In genomic region chr11:95334448-95335060, GRCm38 (mm10) we compare ENCODE assay signal across 24 mouse cellular contexts. TPM values are rescaled to one million over a fixed set of nuclear protein-coding genes. Genes with fewer than 3 reads are reported as not detected.
DNase-seq lines count a peak whose midpoint lies in the region; ATAC-seq and TF ChIP-seq lines count a peak whose summit lies in the region.
"Had no signal": no experiment of that assay in that cellular context is flagged by ENCODE, and none has a peak within 500 bp of the region (broad histone marks: within the 10 kb centered on the region; RNA-seq: fewer than 3 reads in every experiment).

No protein-coding gene starts in this region.

- H3K27ac ChIP-seq in lung, postnatal 0 days (ENCODE audit: low read length), result no peak overlapping the region
- peak overlapping the region; percentile 92 for H3K27ac ChIP-seq in liver, embryonic 13.5 days
- H3K27ac ChIP-seq in gastrocnemius, adult 2 months, result no peak overlapping the region
- H3K27ac ChIP-seq: forebrain, embryonic 10.5 days; hindbrain, embryonic 13.5 days; kidney, postnatal 0 days; midbrain, embryonic 12.5 days had no signal

- no peaks in the 10 kb centered on the region for H3K27me3 ChIP-seq in lung, postnatal 0 days (replicated peaks; ENCODE audit: insufficient read depth, low read length)
- H3K27me3 ChIP-seq in liver, embryonic 13.5 days, result no peaks in the 10 kb centered on the region

- peak; percentile 50 for TF ChIP-seq CTCF in lung, postnatal 0 days (IDR thresholded peaks at IDR 0.05)
- TF ChIP-seq CTCF in lung, adult 2 months (IDR thresholded peaks at IDR 0.05; ENCODE audit: insufficient read depth, low read length), result no peak
- TF ChIP-seq CTCF in gastrocnemius, adult 2 months (IDR thresholded peaks at IDR 0.05), result no peak

- intact Hi-C loops in gastrocnemius, adult 2 months (cut with DNase I), result loop anchor here (5.0 kb wide), 1 partner anchor 48 kb away; the partner anchor contains the start of gene Slc35b1

- peak; percentile 32 for ATAC-seq in lung, postnatal 0 days
- ATAC-seq in liver, embryonic 13.5 days (ENCODE audit: low read depth), result no peak
- ATAC-seq in megakaryocyte progenitor cell, adult 5-6 weeks (replicated peaks; ENCODE audit: poor library complexity), result 0 out of 2 replicates have a peak, but pooled peaks have one; percentile 2
- ATAC-seq: forebrain, embryonic 16.5 days; intestine, embryonic 16.5 days had no signal

- no peak overlapping the region for H3K4me3 ChIP-seq in lung, postnatal 0 days (ENCODE audit: low read depth, low read length)
- H3K4me3 ChIP-seq in lung, adult 2 months (replicated peaks; ENCODE audit: extremely low read depth, low read depth, low read length), result no peak overlapping the region
- no peak overlapping the region for H3K4me3 ChIP-seq in liver, embryonic 13.5 days (replicated peaks)
- no peak overlapping the region for H3K4me3 ChIP-seq in gastrocnemius, adult 2 months
- H3K4me3 ChIP-seq: forebrain, embryonic 10.5 days; hindbrain, embryonic 13.5 days; midbrain, embryonic 12.5 days had no signal

- DNase-seq in lung, postnatal 0 days (ENCODE audit: low spot score), result peak; percentile 90
- DNase-seq in lung, adult 2 months, result no peak
- peak; percentile 52 for DNase-seq in adipocyte (ENCODE audit: low spot score)
- DNase-seq in liver, embryonic 13.5 days, result no peak
- DNase-seq in gastrocnemius, adult 2 months, result no peak
- no peak for DNase-seq in thymus, postnatal 36 days
- no peak for DNase-seq in layer of hippocampus, postnatal 10 days (ENCODE audit: low spot score in 2 of 2)
- DNase-seq: adrenal gland, postnatal 10 days; B cell, adult 2 months; cerebellum, adult 11-12 months; cerebellum, adult 9-11 months; gastrocnemius, postnatal 10 days; heart, postnatal 4 days; kidney, adult 8-10 months; kidney, postnatal 4 days; lung, postnatal 14 days had no signal

- TF ChIP-seq EP300 in lung, postnatal 0 days (IDR thresholded peaks at IDR 0.05), result no peak

- WGBS in lung, postnatal 0 days, result 23% methylated on average over 5 of the region's 5 CpGs
- WGBS in lung, adult 2 months, result 35% methylated on average over 5 of the region's 5 CpGs
- 29% methylated on average over 5 of the region's 5 CpGs for WGBS in liver, embryonic 13.5 days (ENCODE audit: insufficient replicate concordance)

- H3K36me3 ChIP-seq in lung, postnatal 0 days (ENCODE audit: insufficient read depth, low read length), result no peaks in the 10 kb centered on the region
- no peaks in the 10 kb centered on the region for H3K36me3 ChIP-seq in liver, embryonic 13.5 days
- H3K36me3 ChIP-seq: forebrain, embryonic 10.5 days; hindbrain, embryonic 13.5 days; midbrain, embryonic 12.5 days had no signal

- H3K9me3 ChIP-seq in lung, postnatal 0 days (ENCODE audit: low read length), result no peaks in the 10 kb centered on the region
- no peaks in the 10 kb centered on the region for H3K9me3 ChIP-seq in liver, embryonic 13.5 days (replicated peaks)
- H3K9me3 ChIP-seq: forebrain, embryonic 10.5 days; hindbrain, embryonic 13.5 days; midbrain, embryonic 12.5 days had no signal

- H3K4me1 ChIP-seq in lung, postnatal 0 days (ENCODE audit: insufficient read depth, low read depth, low read length), result peaks cover 12% of the 10 kb centered on the region
- H3K4me1 ChIP-seq in lung, adult 2 months (ENCODE audit: control insufficient read depth, insufficient read depth, low read length), result peaks cover 7% of the 10 kb centered on the region
- peaks cover 74% of the 10 kb centered on the region for H3K4me1 ChIP-seq in liver, embryonic 13.5 days (replicated peaks)

- H3K4me2 ChIP-seq in lung, postnatal 0 days (replicated peaks; ENCODE audit: low read depth, low read length), result no peak overlapping the region
- H3K4me2 ChIP-seq in liver, embryonic 13.5 days, result peak overlapping the region; percentile 48
- H3K4me2 ChIP-seq: heart, embryonic 11.5 days; hindbrain, embryonic 13.5 days; midbrain, embryonic 12.5 days had no signal

- H3K9ac ChIP-seq in lung, postnatal 0 days (replicated peaks; ENCODE audit: low read depth), result no peak overlapping the region
- H3K9ac ChIP-seq in liver, embryonic 13.5 days, result peak overlapping the region; percentile 64
- H3K9ac ChIP-seq: hindbrain, embryonic 13.5 days; midbrain, embryonic 12.5 days had no signal

- TF ChIP-seq POLR2A in lung, adult 2 months (IDR thresholded peaks at IDR 0.05; ENCODE audit: borderline replicate concordance, extremely low read depth, low read depth, low read length), result no peak

RNA-seq across cellular contexts. Expression of gene Fam117a, which starts 2.3 kb away (rescaled TPM):
- 20.4 and 21.6 TPM in 2 replicates for polyA plus RNA-seq in lung, postnatal 0 days (2015; fragmentation: Nextera tagmentation; extraction: Ambion mirVana)
- polyA plus RNA-seq in lung, adult 2 months (2012; rRNA removed), result 55.8 and 59.8 TPM in 2 replicates
- polyA plus RNA-seq in liver, embryonic 13.5 days (2015; fragmentation: Nextera tagmentation; extraction: Ambion mirVana), result 58.0 and 64.5 TPM in 2 replicates
- 90.4 and 98.3 TPM in 2 replicates for total RNA-seq in megakaryocyte progenitor cell, adult 5-6 weeks (2015)
- 89.6 and 91.8 TPM in 2 replicates for total RNA-seq in megakaryocyte progenitor cell, adult 5-6 weeks (2017)
- 1 to 10 TPM; 1.5 to 2.1 TPM for total RNA-seq in gastrocnemius, adult 2 months (2021)
- total RNA-seq in layer of hippocampus, postnatal 10 days (2021), result 1 to 10 TPM; 5.8 to 6.5 TPM

RNA-seq across cellular contexts. Expression of gene Kat7, which starts 24.5 kb away (rescaled TPM):
- polyA plus RNA-seq in lung, postnatal 0 days (2015; fragmentation: Nextera tagmentation; extraction: Ambion mirVana), result 30.7 and 33.5 TPM in 2 replicates
- polyA plus RNA-seq in lung, adult 2 months (2012; rRNA removed), result 21.5 and 37.2 TPM in 2 replicates
- polyA plus RNA-seq in liver, embryonic 13.5 days (2015; fragmentation: Nextera tagmentation; extraction: Ambion mirVana), result 33.4 and 39.7 TPM in 2 replicates
- 99.1 and 111 TPM in 2 replicates for total RNA-seq in megakaryocyte progenitor cell, adult 5-6 weeks (2015)
- 70.8 and 73.3 TPM in 2 replicates for total RNA-seq in megakaryocyte progenitor cell, adult 5-6 weeks (2017)
- 10 to 100 TPM; 21.5 to 23.9 TPM for total RNA-seq in gastrocnemius, adult 2 months (2021)
- total RNA-seq in layer of hippocampus, postnatal 10 days (2021), result 10 to 100 TPM; 59.2 to 63.1 TPM

RNA-seq across cellular contexts. Expression of gene Slc35b1, which starts 49.9 kb away (rescaled TPM):
- 87.3 and 96.8 TPM in 2 replicates for polyA plus RNA-seq in lung, postnatal 0 days (2015; fragmentation: Nextera tagmentation; extraction: Ambion mirVana)
- 60.6 and 80.9 TPM in 2 replicates for polyA plus RNA-seq in lung, adult 2 months (2012; rRNA removed)
- 54.7 and 58.1 TPM in 2 replicates for polyA plus RNA-seq in liver, embryonic 13.5 days (2015; fragmentation: Nextera tagmentation; extraction: Ambion mirVana)
- 82.6 and 88.6 TPM in 2 replicates for total RNA-seq in megakaryocyte progenitor cell, adult 5-6 weeks (2015)
- 61.2 and 85.6 TPM in 2 replicates for total RNA-seq in megakaryocyte progenitor cell, adult 5-6 weeks (2017)
- 10 to 100 TPM; 42.4 to 49.5 TPM for total RNA-seq in gastrocnemius, adult 2 months (2021)
- 10 to 100 TPM; 75.0 to 81.6 TPM for total RNA-seq in layer of hippocampus, postnatal 10 days (2021)

Comparison
In these comparisons a context has a peak if more than half of its experiments do, and no peak if none do; other contexts are left out.
1. DNase-seq: peak in lung, postnatal 0 days (single experiment) and adipocyte (single experiment); none in lung, adult 2 months (single experiment), liver, embryonic 13.5 days (single experiment), gastrocnemius, adult 2 months (single experiment), thymus, postnatal 36 days (0 of 2) and layer of hippocampus, postnatal 10 days (0 of 2).
2. RNA of gene Fam117a, which starts 2.3 kb away (total RNA-seq): 89.6 to 98.3 TPM in megakaryocyte progenitor cell, adult 5-6 weeks; 5.8 to 6.5 TPM in layer of hippocampus, postnatal 10 days and 1.5 to 2.1 TPM in gastrocnemius, adult 2 months; every median in the first group is over 10 times any median in the second.